Mouse (Mus musculus) cerebellum, adult (tissue): ENCODE measurements around the gene Tmppe.
"Not testable (repeated sequence)": the region's sequence is repeated elsewhere in the genome, so short reads cannot be mapped to it uniquely, and the experiment has no call there.

Experiments
- ATAC-seq: cut with Nextera tagmentation; 2 replicates; pipeline ENCODE4 v1.9.2; 2017; ENCODE audit warnings: mild to moderate bottlenecking, moderate library complexity, mixed read lengths; ENCODE audit not compliant: insufficient number of reproducible peaks, low FRiP score, low TSS enrichment

The Tmppe gene

GRCm38 (mm10) chr9:114394136-114394535, 6.8 kb upstream of the Tmppe start:
- not testable (repeated sequence) for ATAC-seq

DNA sequence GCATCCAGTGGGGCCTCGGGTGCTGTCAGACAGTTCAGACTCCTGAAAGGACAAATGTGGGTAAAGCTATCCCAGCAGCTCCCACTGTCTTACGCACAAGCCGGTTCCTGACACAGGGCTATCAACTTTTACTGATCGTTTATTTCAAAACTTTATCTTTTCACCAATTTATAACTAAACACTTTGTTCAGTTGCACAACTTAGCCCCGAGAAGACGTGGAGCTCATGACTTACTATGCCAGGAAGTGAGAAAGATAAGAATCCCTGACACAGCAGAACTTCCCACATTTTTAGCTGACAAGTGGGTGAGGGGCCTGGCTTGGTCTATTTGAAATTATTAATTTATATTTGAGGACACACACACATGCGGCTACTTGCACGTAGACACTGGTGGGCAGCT, 6.2 kb upstream of the Tmppe start:
- ATAC-seq = no peak

DNA sequence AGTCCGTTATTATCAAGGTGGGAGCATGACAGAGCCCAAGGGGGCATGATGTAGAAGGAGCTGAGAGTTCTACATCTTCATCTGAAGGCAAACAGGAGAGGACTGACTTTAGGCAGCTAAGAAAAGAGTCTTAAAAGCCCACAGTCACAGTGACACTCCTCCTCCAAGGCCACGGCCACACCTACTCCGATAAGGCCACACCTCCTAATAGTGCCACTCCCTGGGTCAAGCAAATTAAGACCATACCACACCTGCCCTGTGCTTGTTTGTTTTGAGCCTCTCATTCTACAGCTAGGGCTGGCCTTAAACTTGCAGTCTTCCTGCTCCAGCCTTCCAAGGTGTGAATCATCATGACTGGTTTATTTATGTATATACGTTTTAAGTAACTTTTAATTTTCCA, 5.6 kb upstream of the Tmppe start:
- ATAC-seq = no peak

- ATAC-seq = no peak
Measured at GRCm38 (mm10) chr9:114399680-114400079, 1.2 kb upstream of the Tmppe start.

DNA sequence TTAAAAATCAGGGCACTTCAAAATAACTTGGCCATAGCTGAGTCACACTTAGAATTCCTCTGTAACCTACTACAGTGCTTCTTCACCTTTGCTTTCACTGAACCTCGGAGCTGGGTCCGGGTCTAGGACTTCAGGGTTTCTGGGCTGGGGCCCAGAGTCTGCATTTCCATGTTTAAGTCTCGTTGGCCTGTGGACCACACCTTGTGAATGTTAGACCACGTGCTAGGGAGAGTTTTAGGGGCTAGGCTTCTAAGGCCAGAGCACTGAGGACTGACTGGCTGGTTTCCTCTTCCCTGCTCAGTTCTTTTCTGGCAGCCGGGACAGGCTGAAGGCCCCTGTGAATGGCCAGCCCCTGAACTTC, 337 bp upstream of the Tmppe start:
- ATAC-seq = no peak

- ATAC-seq = peak; percentile 11; the same call in 1 of the 2 replicates
Measured at GRCm38 (mm10) chr9:114401685-114402080, 778 bp downstream of the Tmppe start.

DNA sequence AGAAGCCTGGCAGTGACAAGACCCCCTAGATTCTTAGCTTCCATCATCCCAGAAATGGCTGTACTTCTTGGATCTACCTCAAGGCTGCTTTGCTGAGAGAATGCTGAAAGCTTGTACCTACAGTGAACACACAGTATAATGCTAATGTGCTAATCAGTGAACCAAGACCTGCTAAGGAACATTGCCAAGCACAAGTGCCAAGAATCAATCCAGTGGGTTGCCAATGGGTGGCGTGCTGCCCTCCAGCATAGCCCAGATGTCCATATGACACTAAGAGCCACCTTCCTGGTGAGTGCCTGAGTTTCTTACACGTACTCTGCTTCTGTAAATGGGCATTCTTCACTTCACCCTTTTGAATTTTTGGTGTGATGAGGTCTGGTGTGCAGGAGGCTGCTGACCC, 6.8 kb downstream of the Tmppe start:
- no peak for ATAC-seq

DNA sequence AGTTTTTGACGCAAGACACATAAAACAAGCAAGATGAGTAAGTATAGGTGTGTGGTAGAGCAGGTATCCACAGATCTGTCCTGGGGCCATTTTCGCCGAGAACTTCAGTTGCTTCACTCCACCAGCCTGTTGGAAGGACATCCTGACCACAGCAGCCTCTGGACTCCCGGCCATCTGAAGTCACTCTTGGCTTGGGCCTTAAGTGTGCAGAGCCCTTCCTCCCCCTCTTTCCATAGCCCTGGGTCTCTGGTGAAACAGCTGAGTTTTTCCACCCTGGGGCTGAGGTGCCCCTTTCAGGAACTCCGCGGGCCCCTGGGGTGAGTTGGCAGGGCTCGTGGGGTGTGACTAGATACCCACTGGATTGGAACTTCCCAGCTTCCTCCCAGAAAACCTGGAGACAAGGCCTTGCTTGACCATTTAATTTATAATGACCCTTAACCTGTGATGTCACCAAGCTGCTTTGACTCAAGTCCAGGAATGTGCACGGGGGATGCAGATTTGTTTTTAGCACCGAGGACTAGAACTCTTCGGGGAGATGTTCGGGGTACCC, 9.5 kb downstream of the Tmppe start:
- no peak for ATAC-seq

- no peak for ATAC-seq
Measured at GRCm38 (mm10) chr9:114411295-114411694, 10.4 kb downstream of the Tmppe start.

DNA sequence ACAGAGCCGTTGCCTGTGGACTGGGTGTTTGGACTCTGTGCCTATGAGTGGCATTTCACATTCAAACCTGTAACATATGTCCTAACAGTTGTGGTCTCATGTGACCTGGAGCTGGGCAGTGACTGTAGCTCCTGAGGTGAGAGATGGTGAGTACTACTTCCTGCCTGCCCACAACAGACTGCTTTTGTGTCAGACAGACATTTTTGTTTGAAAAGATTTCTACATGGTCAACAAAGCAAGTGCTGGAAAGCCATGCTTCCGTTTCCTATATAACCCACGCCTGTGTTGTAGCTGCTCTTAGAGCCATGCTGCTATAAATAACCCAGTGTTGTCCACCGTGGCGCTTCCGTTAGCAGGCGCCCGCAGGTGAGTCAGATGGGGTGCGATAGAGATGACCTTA, 11.5 kb downstream of the Tmppe start:
- ATAC-seq = no peak

GRCm38 (mm10) chr9:114413866-114414265, 13.0 kb downstream of the Tmppe start:
- no peak for ATAC-seq

DNA sequence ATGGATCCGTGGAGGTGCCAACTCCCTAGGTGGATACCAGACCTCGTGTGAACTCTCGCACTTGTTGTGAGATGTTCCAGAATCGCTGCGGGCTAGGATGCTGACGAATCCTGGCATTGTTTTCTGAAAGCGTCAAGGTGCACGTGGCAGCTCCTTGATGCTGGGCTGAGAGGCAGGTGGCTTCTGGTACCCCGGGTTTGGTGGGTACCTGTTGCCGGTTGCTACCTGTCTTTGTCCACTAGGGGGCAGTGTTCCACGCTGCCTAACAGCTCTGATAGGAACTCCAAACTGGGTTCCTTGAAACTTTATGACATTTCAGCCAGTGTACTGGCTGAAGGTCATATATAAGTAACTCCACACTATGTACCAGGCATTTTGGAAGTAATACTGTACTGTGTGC, 14.8 kb downstream of the Tmppe start:
- no peak for ATAC-seq

GRCm38 (mm10) chr9:114416646-114417517, 16.0 kb downstream of the Tmppe start:
- ATAC-seq = no peak

DNA sequence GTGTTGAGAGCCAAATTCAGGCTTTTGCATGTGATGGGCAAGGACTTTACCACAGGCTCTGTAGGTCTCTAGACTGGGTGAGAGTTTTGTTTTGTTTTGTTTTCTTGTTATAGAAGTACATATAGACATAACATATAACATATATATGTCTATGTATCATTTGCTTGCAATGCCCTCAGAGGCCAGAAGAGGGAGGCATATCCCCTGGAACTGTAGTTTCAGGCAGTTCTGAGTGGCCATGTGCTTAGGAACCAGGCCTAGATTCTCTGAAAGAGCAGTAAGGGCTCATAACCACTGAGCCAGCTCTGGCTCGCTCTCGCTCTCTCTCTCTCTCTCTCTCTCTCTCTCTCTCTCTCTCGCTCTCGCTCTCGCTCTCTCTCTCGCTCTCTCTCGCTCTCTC, 17.3 kb downstream of the Tmppe start:
- ATAC-seq = no peak

- ATAC-seq = no peak
Measured at GRCm38 (mm10) chr9:114420443-114420842, 19.5 kb downstream of the Tmppe start.

DNA sequence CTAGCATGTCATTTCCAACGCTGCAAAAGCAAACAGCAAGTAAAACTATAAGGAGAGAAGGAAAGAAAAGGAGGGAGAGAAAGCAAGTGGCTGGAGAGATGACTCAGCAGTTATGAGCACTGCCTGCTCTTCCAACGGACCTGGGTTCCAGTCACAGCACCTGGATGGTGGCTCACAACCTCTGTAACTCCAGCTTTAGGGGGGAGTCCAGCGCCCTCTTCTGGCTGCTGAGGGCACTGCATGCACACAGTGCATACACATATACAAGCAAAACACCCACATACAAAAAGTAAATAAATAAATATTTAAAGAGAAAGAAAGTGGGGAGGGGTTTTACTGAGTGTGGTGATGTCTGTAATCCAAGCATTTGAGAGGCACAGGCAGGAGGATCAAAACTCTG, 20.1 kb downstream of the Tmppe start:
- ATAC-seq = no peak

- no peak for ATAC-seq
Measured at GRCm38 (mm10) chr9:114421797-114422196, 20.9 kb downstream of the Tmppe start.

- ATAC-seq = no peak
Measured at GRCm38 (mm10) chr9:114425576-114425975, 24.7 kb downstream of the Tmppe start.

GRCm38 (mm10) chr9:114426201-114426600, 25.3 kb downstream of the Tmppe start:
- no peak for ATAC-seq

GRCm38 (mm10) chr9:114427425-114427824, 26.5 kb downstream of the Tmppe start:
- ATAC-seq = no peak

GRCm38 (mm10) chr9:114428103-114428834, 27.4 kb downstream of the Tmppe start:
- no peak for ATAC-seq
